Mouse (Mus musculus) hindbrain, embryonic 13.5 days (tissue): Measurements from ENCODE around the gene C1qtnf3. TPM values are rescaled to one million over a fixed set of nuclear protein-coding genes. Genes with fewer than 3 reads are reported as not detected.
"Not testable (repeated sequence)": the region's sequence is repeated elsewhere in the genome, so short reads cannot be mapped to it uniquely, and the experiment has no call there.

Experiments used
- ATAC-seq: fragments of 200-750 bp; cut with Nextera tagmentation; 2 replicates; pipeline ENCODE4 v1.8.0; 2017; ENCODE audit warnings: moderate TSS enrichment; ENCODE audit not compliant: low FRiP score
- H3K27ac ChIP-seq: fragments of 300-500 bp; sonication (generic); 2 replicates; pipeline ENCODE4 v1.5.1; 2015; ENCODE audit warnings: inconsistent platforms, mild to moderate bottlenecking, moderate library complexity
- H3K27me3 ChIP-seq: fragments of 300-500 bp; sonication (generic); 2 replicates; pipeline ENCODE4 v1.6.1; 2015; ENCODE audit warnings: mild to moderate bottlenecking, inconsistent platforms
- H3K36me3 ChIP-seq: fragments of 300-500 bp; sonication (generic); 2 replicates; pipeline ENCODE4 v1.6.1; 2015; ENCODE audit warnings: mild to moderate bottlenecking, inconsistent platforms
- H3K4me1 ChIP-seq: fragments of 300-500 bp; sonication (generic); replicated peaks from 2 replicates; pipeline ENCODE4 v1.6.1; 2015; ENCODE audit warnings: inconsistent platforms
- H3K4me2 ChIP-seq: fragments of 300-500 bp; sonication (generic); 2 replicates; pipeline ENCODE4 v1.6.1; 2015; ENCODE audit warnings: inconsistent platforms, mild to moderate bottlenecking, moderate library complexity
- H3K4me3 ChIP-seq: fragments of 300-500 bp; sonication (generic); 2 replicates; pipeline ENCODE4 v1.5.1; 2015; ENCODE audit warnings: mild to moderate bottlenecking, inconsistent platforms
- H3K9ac ChIP-seq: fragments of 300-500 bp; sonication (generic); 2 replicates; pipeline ENCODE4 v1.6.1; 2015; ENCODE audit warnings: mild to moderate bottlenecking, inconsistent platforms
- H3K9me3 ChIP-seq: fragments of 300-500 bp; sonication (generic); 2 replicates; pipeline ENCODE4 v1.6.1; 2016; ENCODE audit warnings: inconsistent platforms
- WGBS: fragments of 180-500 bp; shearing (Covaris S2); methylation state at CpG from one replicate; pipeline ENCODE4 v1.1.7; 2015; 5-methylcytosine and 5-hydroxymethylcytosine counted together
- polyA plus RNA-seq: library from polyadenylated mRNA; unstranded; fragments of >200 nt; fragmentation: Nextera tagmentation; extraction: Ambion mirVana; gene quantifications from 2 replicates; pipeline ENCODE4 v1.2.1, GENCODE M21; 2015

Gene C1qtnf3
- polyA plus RNA-seq, 1 experiment from 2014 or later: 3.5 TPM

GRCm38 (mm10) chr15:10969439-10969838 is 17.3 kb downstream of the C1qtnf3 start:
- Histone ChIP-seq H3K9me3 (no peaks in the 10 kb centered on the region), H3K36me3 (no peaks in the 10 kb centered on the region), H3K4me2 (no peak overlapping the region), H3K4me1 (no peaks in the 10 kb centered on the region), H3K9ac (no peak overlapping the region), H3K4me3 (no peak overlapping the region), H3K27me3 (no peaks in the 10 kb centered on the region), H3K27ac (no peak overlapping the region)
- WGBS: 74% methylated on average over 3 of the region's 3 CpGs
- no peak for ATAC-seq

- Histone ChIP-seq H3K9ac (no peak overlapping the region), H3K4me1 (no peaks in the 10 kb centered on the region), H3K27me3 (no peaks in the 10 kb centered on the region), H3K27ac (no peak overlapping the region), H3K36me3 (no peaks in the 10 kb centered on the region), H3K4me3 (no peak overlapping the region), H3K4me2 (no peak overlapping the region), H3K9me3 (no peaks in the 10 kb centered on the region)
- no peak for ATAC-seq
- WGBS: 91% methylated on average over 5 of the region's 5 CpGs
Observed at GRCm38 (mm10) chr15:10970777-10971176, 18.6 kb downstream of the C1qtnf3 start.

- Histone ChIP-seq H3K27me3 (no peaks in the 10 kb centered on the region), H3K9me3 (no peaks in the 10 kb centered on the region), H3K36me3 (no peaks in the 10 kb centered on the region), H3K4me3 (no peak overlapping the region), H3K4me2 (no peak overlapping the region), H3K4me1 (peaks cover 7% of the 10 kb centered on the region), H3K9ac (no peak overlapping the region), H3K27ac (no peak overlapping the region)
- ATAC-seq: no peak
Observed at GRCm38 (mm10) chr15:10977151-10977550, 25.0 kb downstream of the C1qtnf3 start.

GRCm38 (mm10) chr15:10980712-10981111 is 28.6 kb downstream of the C1qtnf3 start:
- H3K4me1 ChIP-seq: peaks cover 12% of the 10 kb centered on the region

GRCm38 (mm10) chr15:10981377-10982063 is 29.4 kb downstream of the C1qtnf3 start, which contains the start of gene Amacr:
Gene Amacr, plus strand, starts transcription at chr15:10981756.
- Histone ChIP-seq H3K9me3 (no peaks in the 10 kb centered on the region), H3K9ac (peak within 1 kb of the TSS; percentile 81), H3K4me1 (peaks cover 12% of the 10 kb centered on the region), H3K27me3 (no peaks in the 10 kb centered on the region), H3K36me3 (0 out of 2 replicates have a peak, but pooled peaks cover 4% of the 10 kb centered on the region), H3K4me2 (peak within 1 kb of the TSS; percentile 61), H3K4me3 (peak within 1 kb of the TSS; percentile 67), H3K27ac (peak within 1 kb of the TSS; percentile 94)
- under 1% methylated on average over 52 of the region's 52 CpGs for WGBS
- ATAC-seq: peak; percentile 100

More at GRCm38 (mm10) chr15:10980712-10981111, 28.6 kb downstream of the C1qtnf3 start:
- WGBS: 64% methylated on average over 2 of the region's 2 CpGs
- Histone ChIP-seq H3K27me3 (no peaks in the 10 kb centered on the region), H3K9ac (0 out of 2 replicates have a peak overlapping the region, but pooled peaks have one; percentile 81), H3K27ac (no peak overlapping the region), H3K4me2 (peak overlapping the region; percentile 61), H3K36me3 (0 out of 2 replicates have a peak, but pooled peaks cover 4% of the 10 kb centered on the region), H3K4me3 (no peak overlapping the region), H3K9me3 (no peaks in the 10 kb centered on the region)
- ATAC-seq: no peak

GRCm38 (mm10) chr15:10982064-10982435 is 29.9 kb downstream of the C1qtnf3 start:
- Histone ChIP-seq H3K4me2 (peak overlapping the region; percentile 61), H3K9me3 (no peaks in the 10 kb centered on the region), H3K4me3 (peak overlapping the region; percentile 67), H3K36me3 (peaks cover 7% of the 10 kb centered on the region; the same call in 1 of the 2 replicates), H3K4me1 (peaks cover 12% of the 10 kb centered on the region), H3K27ac (peak overlapping the region; percentile 94), H3K27me3 (no peaks in the 10 kb centered on the region), H3K9ac (peak overlapping the region; percentile 81)
- 7% methylated on average over 6 of the region's 6 CpGs for WGBS
- ATAC-seq: peak; percentile 58

GRCm38 (mm10) chr15:10985756-10986155 is 33.6 kb downstream of the C1qtnf3 start:
- H3K36me3 ChIP-seq: peaks cover 19% of the 10 kb centered on the region
- no peak overlapping the region for H3K27ac ChIP-seq
- H3K4me2 ChIP-seq: no peak overlapping the region
- no peak overlapping the region for H3K9ac ChIP-seq
- WGBS: 89% methylated on average over 6 of the region's 6 CpGs
- no peaks in the 10 kb centered on the region for H3K27me3 ChIP-seq
- H3K9me3 ChIP-seq: no peaks in the 10 kb centered on the region
- peaks cover 12% of the 10 kb centered on the region for H3K4me1 ChIP-seq
- ATAC-seq: no peak
- H3K4me3 ChIP-seq: no peak overlapping the region

GRCm38 (mm10) chr15:10986477-10986876 is 34.3 kb downstream of the C1qtnf3 start:
- H3K9ac ChIP-seq, H3K9me3 ChIP-seq, H3K4me3 ChIP-seq, H3K4me1 ChIP-seq, H3K4me2 ChIP-seq, H3K27ac ChIP-seq, H3K27me3 ChIP-seq, ATAC-seq: not testable (repeated sequence)
- peaks cover 19% of the 10 kb centered on the region for H3K36me3 ChIP-seq
- WGBS: 73% methylated on average over 2 of the region's 2 CpGs

GRCm38 (mm10) chr15:10990411-10990810 is 38.3 kb downstream of the C1qtnf3 start:
- Histone ChIP-seq H3K27me3 (no peaks in the 10 kb centered on the region), H3K4me2 (no peak overlapping the region), H3K27ac (no peak overlapping the region), H3K36me3 (peaks cover 20% of the 10 kb centered on the region), H3K9me3 (no peaks in the 10 kb centered on the region), H3K4me1 (no peaks in the 10 kb centered on the region), H3K9ac (no peak overlapping the region), H3K4me3 (no peak overlapping the region)
- ATAC-seq: no peak
- 62% methylated on average over 2 of the region's 2 CpGs for WGBS

GRCm38 (mm10) chr15:10991566-10991965 is 39.4 kb downstream of the C1qtnf3 start:
- no peak overlapping the region for H3K4me3 ChIP-seq
- H3K27me3 ChIP-seq: no peaks in the 10 kb centered on the region
- ATAC-seq: no peak
- H3K9ac ChIP-seq: no peak overlapping the region
- H3K4me1 ChIP-seq: no peaks in the 10 kb centered on the region
- no peaks in the 10 kb centered on the region for H3K9me3 ChIP-seq
- H3K27ac ChIP-seq: no peak overlapping the region
- WGBS: 100% methylated on average over 1 of the region's 1 CpGs
- H3K36me3 ChIP-seq: peaks cover 25% of the 10 kb centered on the region
- H3K4me2 ChIP-seq: no peak overlapping the region

GRCm38 (mm10) chr15:10999832-11000231 is 47.7 kb downstream of the C1qtnf3 start:
- no peak overlapping the region for H3K9ac ChIP-seq
- no peak overlapping the region for H3K27ac ChIP-seq
- peak; percentile 59; the same call in 1 of the 2 replicates for ATAC-seq
- no peaks in the 10 kb centered on the region for H3K27me3 ChIP-seq
- H3K4me2 ChIP-seq: no peak overlapping the region
- no peaks in the 10 kb centered on the region for H3K4me1 ChIP-seq
- H3K4me3 ChIP-seq: no peak overlapping the region
- WGBS: 63% methylated on average over 5 of the region's 5 CpGs
- H3K36me3 ChIP-seq: peaks cover 9% of the 10 kb centered on the region; the same call in 1 of the 2 replicates
- no peaks in the 10 kb centered on the region for H3K9me3 ChIP-seq

- Histone ChIP-seq H3K36me3 (peaks cover 5% of the 10 kb centered on the region; the same call in 1 of the 2 replicates), H3K9me3 (no peaks in the 10 kb centered on the region), H3K4me2 (no peak within 1 kb of the TSS), H3K9ac (no peak within 1 kb of the TSS), H3K27me3 (no peaks in the 10 kb centered on the region), H3K4me3 (no peak within 1 kb of the TSS), H3K4me1 (no peaks in the 10 kb centered on the region), H3K27ac (no peak within 1 kb of the TSS)
- ATAC-seq: no peak
- whole genome bisulfite sequencing: 66% methylated on average over 7 of the region's 7 CpGs
Observed at GRCm38 (mm10) chr15:11000421-11000820, 48.3 kb downstream of the C1qtnf3 start, which contains the start of gene Slc45a2. Gene Slc45a2, plus strand, starts transcription at chr15:11000721.

GRCm38 (mm10) chr15:11003791-11004190 is 51.7 kb downstream of the C1qtnf3 start:
- Histone ChIP-seq H3K36me3 (no peaks in the 10 kb centered on the region), H3K27me3 (no peaks in the 10 kb centered on the region), H3K4me2 (no peak overlapping the region), H3K4me1 (no peaks in the 10 kb centered on the region), H3K4me3 (no peak overlapping the region), H3K9me3 (no peaks in the 10 kb centered on the region), H3K27ac (no peak overlapping the region), H3K9ac (no peak overlapping the region)
- no peak for ATAC-seq
- 92% methylated on average over 4 of the region's 4 CpGs for WGBS
